Mouse (Mus musculus): ENCODE results near the gene Rhd. TPM values are rescaled to one million over a fixed set of nuclear protein-coding genes. Genes with fewer than 3 reads are reported as not detected.

Rhd gene
- polyA plus RNA-seq (2012): 3.1 and 4.3 TPM in 2 replicates

DNA sequence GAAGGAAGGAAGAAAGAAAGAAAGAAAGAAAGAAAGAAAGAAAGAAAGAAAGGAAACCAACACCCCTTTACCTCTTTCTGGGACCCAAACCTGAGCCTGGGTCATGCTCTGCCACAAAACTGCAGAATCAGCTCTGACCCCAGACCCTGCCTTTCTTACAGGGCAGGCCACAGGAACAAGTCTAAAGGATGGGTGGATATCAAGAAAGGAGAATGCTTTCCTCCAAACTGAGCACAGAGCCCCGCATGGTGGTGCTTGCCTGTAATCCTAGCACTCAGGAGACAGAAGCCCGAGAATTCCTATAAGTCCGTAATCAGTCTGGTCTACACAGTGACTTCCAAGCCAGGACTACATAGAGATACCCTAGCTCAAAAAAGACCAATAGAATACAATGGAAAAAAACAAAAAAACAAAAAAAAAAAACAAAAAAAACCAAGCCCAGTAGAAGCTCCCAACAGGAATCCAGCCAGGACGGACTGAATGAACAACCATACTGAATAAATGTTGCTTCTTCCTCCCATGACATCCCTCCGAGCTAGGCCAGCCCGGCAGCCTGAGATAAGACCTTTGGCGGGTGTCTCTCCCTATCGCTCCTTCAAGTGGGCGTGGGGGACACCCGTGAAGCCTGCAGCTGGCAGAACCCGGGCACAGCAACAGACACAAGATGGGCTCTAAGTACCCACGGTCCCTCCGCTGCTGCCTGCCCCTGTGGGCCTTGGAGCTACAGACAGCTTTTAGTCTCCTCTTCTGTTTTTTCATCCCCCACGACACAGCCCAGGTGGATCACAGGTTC, at the start of gene Rhd:
Rhd (plus strand) TSS at position 600 of the 793 bp plus-strand sequence.
- TF ChIP-seq GATA1 (IDR thresholded peaks at IDR 0.05; ENCODE audit: low read length): peak; percentile 18

DNA sequence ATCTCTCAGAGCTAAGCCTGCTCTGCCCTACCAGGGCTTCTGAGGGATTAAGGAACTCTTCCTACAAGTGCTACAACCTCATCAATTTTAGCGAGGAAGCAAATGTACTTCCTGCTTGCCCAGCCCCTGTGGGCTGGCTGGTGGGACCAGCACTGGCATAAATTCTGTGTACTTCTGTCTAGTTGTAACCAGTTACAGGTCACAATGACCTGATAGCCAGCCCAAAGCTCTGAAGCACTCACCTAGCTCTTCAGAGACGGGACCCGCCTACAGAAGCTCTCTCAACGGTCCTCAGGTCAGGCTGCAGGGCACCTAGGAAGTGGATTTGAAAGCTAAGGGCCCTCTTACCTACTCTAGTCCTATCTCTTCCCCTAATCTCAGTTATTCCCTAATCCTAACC, 46.6 kb upstream of the Rhd start:
- TF ChIP-seq GATA1 (IDR thresholded peaks at IDR 0.05; ENCODE audit: low read length): no peak

DNA sequence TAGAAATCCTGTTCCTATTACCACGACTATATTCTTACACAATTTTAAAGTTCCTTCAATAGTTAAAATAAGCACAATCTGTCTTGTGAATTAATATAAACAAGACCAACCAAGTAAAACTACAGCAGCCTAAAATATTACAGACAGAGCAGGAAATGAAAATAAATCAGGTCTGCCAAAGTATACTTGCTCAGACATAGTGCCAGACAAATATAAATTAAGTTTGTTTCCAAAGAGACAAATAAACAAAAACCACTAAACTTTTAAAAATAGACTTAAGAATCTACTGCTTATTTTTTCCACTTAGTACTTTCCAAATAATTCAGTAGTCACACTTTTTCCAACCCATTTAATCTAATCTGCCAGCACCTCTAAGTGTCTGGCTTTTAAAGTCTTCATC, 43.3 kb upstream of the Rhd start:
- TF ChIP-seq GATA1 (IDR thresholded peaks at IDR 0.05; ENCODE audit: low read length): no peak

DNA sequence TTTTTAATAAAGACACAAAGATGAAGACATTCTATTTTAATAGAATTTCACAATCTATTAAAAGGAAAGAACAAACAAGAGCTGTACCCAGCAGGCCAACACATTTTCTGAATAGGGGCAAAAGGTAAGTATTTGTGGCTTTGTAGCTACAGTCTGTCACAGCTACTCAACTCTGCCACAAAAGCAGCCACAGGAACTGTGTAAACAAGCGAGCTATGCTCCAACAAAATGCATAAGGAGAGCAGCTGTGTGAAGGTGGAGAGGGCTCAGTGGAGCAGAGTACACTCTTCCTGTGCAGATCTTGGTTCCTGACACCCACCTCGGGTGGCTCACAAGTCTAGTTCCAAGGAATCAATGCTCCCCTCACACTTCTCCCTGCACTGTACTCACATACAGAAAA, 40.8 kb upstream of the Rhd start:
- TF ChIP-seq GATA1 (IDR thresholded peaks at IDR 0.05; ENCODE audit: low read length): no peak

DNA sequence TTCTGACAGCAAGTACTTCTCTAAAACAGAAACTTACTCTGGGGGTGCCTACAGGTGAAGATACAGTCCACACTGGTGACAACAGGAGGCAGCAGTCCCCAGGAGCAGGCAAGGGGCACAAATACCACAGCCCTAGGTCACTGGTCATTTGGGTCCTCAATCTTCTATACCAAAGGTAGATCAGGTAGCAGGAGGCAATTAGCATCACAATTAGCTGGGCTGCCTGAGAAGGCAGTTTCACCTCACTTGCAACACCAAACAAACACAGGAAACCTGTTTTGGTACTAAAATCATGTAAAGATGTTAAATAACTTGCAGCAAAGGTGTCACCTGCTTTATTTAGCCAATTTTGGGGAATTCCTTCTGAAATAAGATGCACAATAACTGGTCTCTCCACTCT, 38.0 kb upstream of the Rhd start:
- no peak for TF ChIP-seq GATA1 (IDR thresholded peaks at IDR 0.05; ENCODE audit: low read length)

DNA sequence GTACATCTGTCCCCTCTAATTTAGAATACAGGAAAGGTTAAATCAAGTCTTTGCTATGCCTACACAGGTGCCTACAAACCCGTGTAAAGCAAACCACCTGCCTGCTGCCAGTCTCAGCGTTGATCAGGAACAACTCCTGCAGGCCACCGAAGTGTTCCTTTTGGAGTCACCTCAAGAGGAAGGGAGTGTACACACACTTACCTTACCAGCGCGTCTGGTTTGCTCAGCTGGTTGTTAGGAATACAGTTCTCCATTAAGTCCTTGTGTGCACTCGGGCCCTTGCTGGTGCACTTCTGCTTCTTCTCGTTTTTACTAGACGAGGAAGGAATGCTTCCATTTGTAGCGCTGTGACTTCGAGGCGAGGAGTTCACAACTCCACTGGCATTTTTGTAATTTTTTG, 36.5 kb upstream of the Rhd start:
- no peak for TF ChIP-seq GATA1 (IDR thresholded peaks at IDR 0.05; ENCODE audit: low read length)

DNA sequence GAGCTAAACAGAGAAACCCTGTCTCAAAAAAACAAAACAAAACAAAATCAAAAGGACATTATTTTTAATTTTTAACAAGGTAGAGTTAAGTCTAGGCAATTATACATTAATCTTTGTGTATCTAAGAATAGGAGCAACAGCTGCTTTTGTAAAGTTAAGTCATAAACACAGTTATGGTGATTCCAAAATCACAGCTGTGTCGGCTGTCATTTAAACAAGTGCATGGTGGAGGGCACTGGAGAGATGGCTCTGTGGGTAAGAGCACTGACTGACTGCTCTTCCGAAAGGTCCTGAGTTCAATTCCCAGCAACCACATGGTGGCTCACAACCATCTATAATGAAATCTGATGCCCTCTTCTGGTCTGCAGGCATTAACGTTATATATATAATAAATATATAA, 32.4 kb upstream of the Rhd start:
- TF ChIP-seq GATA1 (IDR thresholded peaks at IDR 0.05; ENCODE audit: low read length): no peak

DNA sequence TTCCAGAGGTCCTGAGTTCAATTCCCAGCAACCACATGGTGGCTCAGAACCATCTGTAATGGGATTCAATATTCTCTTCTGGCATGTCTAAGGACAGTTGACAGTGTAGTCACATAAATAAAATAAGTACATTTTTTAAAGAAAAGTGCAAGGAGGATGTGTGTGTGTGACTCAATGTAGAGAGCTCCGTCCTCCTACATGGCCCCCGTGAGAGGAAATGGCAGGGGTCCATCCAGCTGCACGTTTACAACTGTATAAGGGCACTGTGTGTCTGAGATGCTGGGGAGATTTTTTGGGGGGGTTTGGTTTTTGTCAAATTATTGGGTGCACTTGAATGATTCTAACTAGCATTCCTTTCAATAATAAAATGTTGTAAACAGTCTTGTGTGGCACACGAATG, 28.9 kb upstream of the Rhd start:
- no peak for TF ChIP-seq GATA1 (IDR thresholded peaks at IDR 0.05; ENCODE audit: low read length)

DNA sequence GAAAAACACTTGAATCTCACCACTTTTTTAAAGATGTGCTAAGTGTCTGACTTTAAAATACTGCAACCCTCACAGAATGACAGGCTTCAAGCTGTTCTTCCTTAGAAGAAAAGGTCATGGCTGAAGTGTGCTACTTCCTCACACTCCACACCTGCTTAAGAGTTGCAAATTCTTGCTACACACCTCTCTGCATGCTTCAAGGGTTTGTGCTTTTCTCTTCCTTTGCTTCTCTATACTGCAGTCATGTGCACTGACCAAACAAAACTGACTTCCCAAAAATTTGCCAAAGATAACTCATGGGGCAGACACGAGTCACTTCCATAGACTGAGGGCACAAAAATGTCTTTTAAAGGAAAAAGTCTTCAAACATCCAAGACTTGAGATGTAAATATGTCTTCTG, 26.1 kb upstream of the Rhd start:
- no peak for TF ChIP-seq GATA1 (IDR thresholded peaks at IDR 0.05; ENCODE audit: low read length)

DNA sequence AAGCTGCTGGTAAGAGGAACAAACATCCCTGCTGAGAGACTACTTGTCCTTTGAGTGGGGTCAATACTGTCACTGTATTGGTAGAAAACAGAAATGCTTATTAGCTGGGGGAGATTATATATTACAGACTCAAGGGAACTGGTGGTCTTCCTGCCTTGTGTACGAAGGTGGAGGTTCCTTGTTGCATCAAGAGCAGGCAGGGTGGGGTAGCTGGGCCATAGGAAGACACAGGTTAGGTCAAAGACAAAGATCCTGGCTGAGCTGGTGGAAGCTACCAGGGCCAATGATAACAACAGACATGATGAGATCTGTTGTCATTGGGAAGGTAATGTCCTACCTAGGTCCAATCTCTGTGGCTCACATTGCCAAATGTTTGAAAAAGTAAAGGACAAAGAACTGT, 24.1 kb upstream of the Rhd start:
- no peak for TF ChIP-seq GATA1 (IDR thresholded peaks at IDR 0.05; ENCODE audit: low read length)

DNA sequence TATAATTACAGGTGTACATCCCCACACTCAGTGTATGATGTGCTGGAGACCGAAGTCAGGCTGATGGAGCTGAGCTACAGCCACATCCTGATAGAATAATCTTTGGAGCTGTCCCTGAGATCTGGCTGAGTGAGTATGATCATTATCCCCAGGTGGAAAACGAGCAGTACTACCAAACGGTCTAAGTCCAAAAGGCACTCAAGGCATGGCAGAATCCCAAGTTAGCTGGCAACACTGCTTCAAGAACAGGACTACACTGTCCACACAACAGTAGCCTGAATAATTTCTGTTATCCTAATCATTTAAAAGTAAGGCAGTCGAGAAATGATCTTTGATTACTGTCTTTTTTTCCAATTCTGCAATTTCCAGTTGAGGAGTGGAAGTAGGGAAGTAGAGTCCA, 20.8 kb upstream of the Rhd start:
- no peak for TF ChIP-seq GATA1 (IDR thresholded peaks at IDR 0.05; ENCODE audit: low read length)

DNA sequence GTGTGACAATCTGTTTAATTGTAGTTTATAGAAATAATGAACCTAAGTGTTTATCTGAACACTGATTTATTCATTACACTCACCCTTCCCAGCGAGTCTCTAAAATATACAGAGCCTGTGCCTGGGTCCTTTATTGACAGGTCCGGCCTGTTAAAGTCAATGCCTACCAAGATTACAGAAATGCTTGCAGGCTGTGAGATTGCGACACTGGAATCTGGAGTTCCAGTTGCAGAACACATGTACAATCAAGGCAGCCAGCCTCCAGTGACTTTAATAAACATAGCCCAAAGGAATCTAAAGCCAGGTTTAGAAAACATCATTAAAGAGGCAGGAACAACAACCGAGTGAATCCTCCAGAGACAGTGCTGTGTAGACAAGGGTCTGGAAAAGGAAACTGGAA, 16.7 kb upstream of the Rhd start:
- no peak for TF ChIP-seq GATA1 (IDR thresholded peaks at IDR 0.05; ENCODE audit: low read length)

DNA sequence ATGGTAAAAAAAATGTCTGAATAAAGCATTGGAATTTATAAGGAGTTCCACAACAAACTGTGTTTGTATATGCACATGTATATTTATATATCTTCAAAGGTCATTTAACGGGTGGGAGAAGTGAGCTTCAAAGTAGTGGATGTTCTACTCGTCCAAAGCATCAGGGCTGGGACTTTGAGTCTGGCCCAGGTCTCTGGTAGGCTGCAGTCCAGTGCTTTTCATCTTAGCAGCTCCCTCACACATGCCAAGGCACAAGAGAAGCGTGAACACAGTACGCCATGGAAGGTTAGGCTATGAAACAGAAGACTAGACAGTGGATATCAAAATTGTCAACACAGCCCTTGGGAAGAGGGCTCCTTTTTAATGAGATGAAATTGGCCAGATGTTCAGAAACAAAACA, 13.8 kb upstream of the Rhd start:
- TF ChIP-seq GATA1 (IDR thresholded peaks at IDR 0.05; ENCODE audit: low read length): no peak

DNA sequence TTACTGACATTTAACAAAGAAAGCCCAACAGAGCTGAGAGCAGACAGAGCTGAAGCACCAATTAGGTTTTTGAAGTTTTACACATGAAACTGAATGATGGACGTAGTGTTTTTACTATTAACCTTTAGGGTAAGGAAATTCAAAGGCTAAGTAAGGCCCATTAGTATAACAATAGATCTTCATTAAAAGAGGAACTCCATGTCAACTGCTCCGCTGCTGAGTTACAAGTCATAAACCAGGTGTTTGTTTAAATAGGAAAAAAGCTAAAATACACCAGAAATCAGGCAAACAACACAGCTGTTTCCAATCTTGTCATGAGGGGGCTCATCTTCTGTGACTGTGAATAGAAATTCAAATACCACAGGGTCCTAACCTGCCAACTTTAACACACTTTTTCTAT, 13.1 kb upstream of the Rhd start:
- no peak for TF ChIP-seq GATA1 (IDR thresholded peaks at IDR 0.05; ENCODE audit: low read length)

DNA sequence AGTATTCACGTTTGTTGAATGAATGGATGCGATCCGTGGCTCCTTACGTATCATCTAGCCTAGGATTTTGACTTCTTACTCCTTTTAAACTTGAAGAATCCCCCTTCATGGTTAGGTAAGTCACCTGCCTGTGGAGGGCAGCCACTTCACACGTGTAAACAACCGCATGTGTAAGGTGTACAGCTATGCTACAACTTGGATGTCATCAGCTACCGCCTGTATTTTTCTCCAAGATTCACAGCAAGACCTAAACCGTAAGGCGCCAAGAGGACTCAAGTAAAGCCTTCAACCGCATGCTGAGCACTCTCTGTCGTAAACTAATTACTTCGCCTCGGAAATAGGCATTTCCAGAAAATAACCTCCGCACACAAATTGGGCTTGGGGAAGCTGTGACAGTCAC, 12.5 kb upstream of the Rhd start:
- no peak for TF ChIP-seq GATA1 (IDR thresholded peaks at IDR 0.05; ENCODE audit: low read length)

DNA sequence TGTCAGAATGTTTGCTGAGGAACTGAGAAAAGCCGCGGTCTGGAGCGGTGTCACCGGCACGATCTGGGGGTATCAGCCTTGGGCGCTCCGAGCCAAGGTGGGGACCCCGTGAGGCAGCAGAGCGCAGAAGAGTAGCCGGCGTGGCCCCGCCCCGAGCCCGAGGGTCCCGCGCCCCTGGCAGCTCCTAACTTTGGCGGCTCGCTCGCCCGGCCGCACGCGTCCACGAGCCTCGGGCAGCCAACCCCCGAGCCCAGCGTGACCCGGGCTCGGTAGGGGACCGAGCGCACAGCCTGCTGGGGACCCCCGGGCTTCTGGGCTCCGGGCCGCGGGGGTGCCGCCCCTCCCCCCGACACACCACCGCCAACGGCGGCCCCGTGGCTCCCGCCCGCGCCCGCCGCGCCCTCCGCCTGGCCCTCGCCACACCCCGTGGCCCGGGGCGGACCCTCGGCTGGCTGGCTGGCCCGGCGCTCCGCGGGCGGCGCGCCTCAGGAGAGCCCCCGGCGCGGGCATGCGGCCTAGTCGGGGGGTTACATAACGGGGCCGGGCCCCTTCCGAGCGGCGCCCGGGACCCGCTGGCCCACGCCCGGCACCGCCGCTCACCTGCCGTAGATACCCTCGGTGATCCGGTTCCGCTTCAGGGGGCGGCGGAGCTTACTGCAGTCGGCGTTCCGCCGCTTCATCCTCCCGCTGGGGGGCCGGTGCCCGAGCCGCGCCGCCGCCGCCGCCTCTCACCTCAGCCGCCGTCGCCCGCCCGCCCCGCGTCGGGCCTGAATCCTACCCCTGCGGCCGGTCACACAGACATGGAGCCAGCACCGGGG, 11.7 kb upstream of the Rhd start:
- no peak for TF ChIP-seq GATA1 (IDR thresholded peaks at IDR 0.05; ENCODE audit: low read length)

DNA sequence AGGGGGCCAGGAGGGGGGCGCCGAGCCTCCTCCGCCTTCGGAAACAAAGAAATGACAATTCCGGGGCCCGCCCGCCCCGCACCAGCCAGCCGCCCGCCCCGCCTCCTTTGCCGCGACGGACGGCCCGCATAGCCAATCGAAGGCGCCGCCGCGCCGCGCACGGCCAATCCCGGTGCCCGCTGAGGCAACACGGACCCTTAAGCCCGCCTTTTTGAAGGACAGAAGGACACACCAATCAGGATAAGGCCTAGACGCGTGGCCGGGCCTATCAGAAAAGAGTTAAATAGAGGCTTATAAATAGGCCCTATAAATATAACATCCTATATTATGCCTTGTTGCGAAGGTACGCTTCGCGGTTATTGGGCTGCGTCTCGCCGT, 11.1 kb upstream of the Rhd start, which contains the start of gene Maco1:
Maco1 (minus strand) TSS at position 87 of the 378 bp plus-strand sequence.
- no peak for TF ChIP-seq GATA1 (IDR thresholded peaks at IDR 0.05; ENCODE audit: low read length)

Data from G1E-ER4 (cell line).